ENCODE assay signal across 26 mouse cellular contexts in the genomic region with DNA sequence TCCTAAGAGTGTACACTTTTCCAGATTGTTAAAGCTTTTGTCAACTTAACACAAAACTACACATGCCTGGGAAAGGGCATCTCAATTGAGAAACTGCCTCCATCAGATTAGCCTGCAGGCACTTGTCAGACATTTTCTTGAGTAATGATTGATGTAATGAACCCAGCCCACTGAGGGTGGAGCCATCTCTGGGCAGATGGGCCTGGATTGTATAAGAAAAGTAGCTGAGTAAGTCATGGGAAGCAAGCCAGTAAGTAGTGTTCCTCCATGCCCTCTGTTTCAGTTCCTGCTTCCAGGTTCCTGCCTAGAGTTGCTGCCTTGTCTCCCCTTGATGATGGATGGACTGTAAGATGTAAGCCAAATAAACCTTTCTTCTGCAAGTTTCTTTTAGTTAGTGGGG.
"Had no signal": no experiment of that assay in that cellular context is flagged by ENCODE, and none has a peak within 500 bp of the region (broad histone marks: within the 10 kb centered on the region; RNA-seq: fewer than 3 reads in every experiment).

No protein-coding gene starts in this region.

- ATAC-seq: hindbrain, embryonic 16.5 days; inflammation-experienced regulatory T-cells, adult 6 months; intestine, embryonic 15.5 days; intestine, postnatal 0 days had no signal

- H3K4me1 ChIP-seq: heart, embryonic 12.5 days; hindbrain, embryonic 10.5 days; hindbrain, embryonic 12.5 days; intestine, embryonic 15.5 days; limb, embryonic 10.5 days; limb, embryonic 12.5 days; liver, embryonic 13.5 days; liver, embryonic 15.5 days had no signal

- H3K4me3 ChIP-seq: heart, embryonic 12.5 days; hindbrain, embryonic 10.5 days; hindbrain, embryonic 12.5 days; intestine, embryonic 15.5 days; layer of hippocampus, adult 2 months; left cerebral cortex, adult 2 months; limb, embryonic 10.5 days; limb, embryonic 12.5 days; liver, embryonic 13.5 days; liver, embryonic 15.5 days had no signal

- H3K4me2 ChIP-seq: heart, embryonic 12.5 days; hindbrain, embryonic 12.5 days; hindbrain, embryonic 14.5 days; intestine, embryonic 15.5 days; limb, embryonic 12.5 days; liver, embryonic 11.5 days; liver, embryonic 13.5 days; liver, embryonic 15.5 days had no signal

- H3K27ac ChIP-seq: hindbrain, embryonic 10.5 days; hindbrain, embryonic 12.5 days; hindbrain, embryonic 14.5 days; intestine, embryonic 15.5 days; layer of hippocampus, adult 2 months; left cerebral cortex, adult 2 months; limb, embryonic 10.5 days; limb, embryonic 12.5 days; liver, embryonic 13.5 days; liver, embryonic 15.5 days had no signal

- DNase-seq: gastrocnemius, postnatal 14 days; gastrocnemius, postnatal 36 days; heart, adult 18-20 months; heart, postnatal 10 days; heart, postnatal 4 days; kidney, adult 18-20 months; kidney, adult 8-10 months; kidney, postnatal 10 days; kidney, postnatal 25 days; kidney, postnatal 4 days; liver; liver, embryonic 13.5 days had no signal

- H3K9ac ChIP-seq: heart, embryonic 12.5 days; hindbrain, embryonic 12.5 days; hindbrain, embryonic 14.5 days; intestine, embryonic 15.5 days; limb, embryonic 12.5 days; liver, embryonic 13.5 days; liver, embryonic 15.5 days had no signal

- H3K9me3 ChIP-seq: hindbrain, embryonic 12.5 days; intestine, embryonic 15.5 days; limb, embryonic 10.5 days; liver, embryonic 13.5 days; liver, embryonic 15.5 days had no signal

- H3K36me3 ChIP-seq: heart, embryonic 12.5 days; hindbrain, embryonic 10.5 days; hindbrain, embryonic 12.5 days; intestine, embryonic 15.5 days; limb, embryonic 10.5 days; limb, embryonic 12.5 days; liver, embryonic 13.5 days; liver, embryonic 15.5 days had no signal

- H3K27me3 ChIP-seq: heart, embryonic 12.5 days; hindbrain, embryonic 12.5 days; intestine, embryonic 15.5 days; limb, embryonic 12.5 days; liver, embryonic 13.5 days; liver, embryonic 15.5 days had no signal
